Mouse (Mus musculus) cerebellum, postnatal 10 days (tissue): Measurements from ENCODE around the gene Marc1.

Experiments used
- DNase-seq, 2 experiments: peaks; one replicate each; pipeline ENCODE4 v3.0.0; 2021; ENCODE audit warnings: mixed read lengths in 2 of 2

Gene Marc1

GRCm38 (mm10) chr1:184810780-184811575 is at the start of gene Marc1:
Gene Marc1 (minus strand): TSS chr1:184811313.
- DNase-seq: no peak

DNA sequence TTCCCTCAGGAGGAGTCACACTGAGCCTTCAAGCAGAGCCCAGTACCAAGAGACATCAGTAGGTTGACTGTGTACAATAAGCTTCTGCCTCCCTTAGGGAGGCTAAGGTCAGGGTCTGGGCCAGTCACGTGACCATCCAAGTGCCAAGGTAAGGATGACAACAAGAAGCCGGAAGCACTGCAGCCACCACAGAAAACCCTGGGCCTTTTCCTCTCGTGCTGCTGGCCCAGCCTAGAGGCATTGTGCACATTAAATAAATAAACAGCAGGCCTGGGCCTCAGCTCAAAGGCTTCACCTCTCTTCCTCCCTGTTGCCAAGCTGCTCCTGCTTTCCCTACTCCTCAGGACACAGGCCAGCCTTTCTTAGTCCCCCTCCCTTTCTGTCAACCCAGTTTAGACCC is 49.2 kb upstream of the Marc1 start:
- no peak for DNase-seq

- DNase-seq: no peak
Observed at GRCm38 (mm10) chr1:184858253-184858652, 47.1 kb upstream of the Marc1 start.

DNA sequence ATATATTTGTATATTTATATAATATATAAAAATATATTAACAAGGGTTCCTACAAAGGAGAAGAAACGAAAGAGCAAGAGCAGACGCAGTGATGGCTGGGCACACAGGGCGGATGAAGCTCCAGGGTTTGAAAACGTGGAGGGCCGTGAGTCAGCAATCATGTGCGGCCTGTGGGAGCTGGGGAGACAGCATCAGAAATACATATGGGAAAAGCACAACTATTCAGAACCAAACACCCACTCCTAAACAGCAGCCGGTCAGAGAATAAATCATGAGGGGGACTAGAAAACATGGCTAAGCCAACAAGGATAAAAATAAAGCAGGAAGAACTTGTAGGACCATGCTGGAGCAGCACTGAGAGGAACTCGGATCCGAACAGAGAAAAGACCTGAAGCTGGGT is 46.1 kb upstream of the Marc1 start:
- DNase-seq: no peak

GRCm38 (mm10) chr1:184853922-184854321 is 42.8 kb upstream of the Marc1 start:
- DNase-seq: no peak

GRCm38 (mm10) chr1:184853339-184853738 is 42.2 kb upstream of the Marc1 start:
- peak; percentile 84 to 85 for DNase-seq

GRCm38 (mm10) chr1:184851741-184852618 is 40.9 kb upstream of the Marc1 start:
- DNase-seq: peak; percentile 88

- DNase-seq: no peak
Observed at GRCm38 (mm10) chr1:184851166-184851565, 40.1 kb upstream of the Marc1 start.

DNA sequence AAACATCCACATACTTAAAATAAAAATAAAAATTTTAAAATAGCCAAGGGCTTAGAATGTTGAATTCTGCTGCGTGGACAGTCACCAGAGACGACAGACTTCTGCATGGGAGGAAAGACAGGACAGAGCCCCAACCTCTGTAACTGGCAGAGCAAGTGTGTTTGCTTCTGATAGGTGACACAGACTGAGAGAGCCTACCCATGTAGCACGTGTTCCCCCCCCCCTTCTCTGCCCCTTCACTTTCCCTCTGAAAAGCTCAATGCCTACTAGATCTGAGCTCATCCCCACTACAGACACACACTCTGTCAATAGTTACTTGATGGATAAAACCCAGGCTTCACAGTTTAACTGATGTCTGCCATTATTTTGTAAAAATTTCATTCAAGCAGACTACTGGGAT is 35.9 kb upstream of the Marc1 start:
- no peak for DNase-seq

- no peak for DNase-seq
Observed at GRCm38 (mm10) chr1:184846092-184846750, 35.1 kb upstream of the Marc1 start, which contains the start of gene Marc2. Gene Marc2 (minus strand): TSS chr1:184846451.

- peak; percentile 82 to 88 for DNase-seq
Observed at GRCm38 (mm10) chr1:184845111-184846071, 34.3 kb upstream of the Marc1 start.

DNA sequence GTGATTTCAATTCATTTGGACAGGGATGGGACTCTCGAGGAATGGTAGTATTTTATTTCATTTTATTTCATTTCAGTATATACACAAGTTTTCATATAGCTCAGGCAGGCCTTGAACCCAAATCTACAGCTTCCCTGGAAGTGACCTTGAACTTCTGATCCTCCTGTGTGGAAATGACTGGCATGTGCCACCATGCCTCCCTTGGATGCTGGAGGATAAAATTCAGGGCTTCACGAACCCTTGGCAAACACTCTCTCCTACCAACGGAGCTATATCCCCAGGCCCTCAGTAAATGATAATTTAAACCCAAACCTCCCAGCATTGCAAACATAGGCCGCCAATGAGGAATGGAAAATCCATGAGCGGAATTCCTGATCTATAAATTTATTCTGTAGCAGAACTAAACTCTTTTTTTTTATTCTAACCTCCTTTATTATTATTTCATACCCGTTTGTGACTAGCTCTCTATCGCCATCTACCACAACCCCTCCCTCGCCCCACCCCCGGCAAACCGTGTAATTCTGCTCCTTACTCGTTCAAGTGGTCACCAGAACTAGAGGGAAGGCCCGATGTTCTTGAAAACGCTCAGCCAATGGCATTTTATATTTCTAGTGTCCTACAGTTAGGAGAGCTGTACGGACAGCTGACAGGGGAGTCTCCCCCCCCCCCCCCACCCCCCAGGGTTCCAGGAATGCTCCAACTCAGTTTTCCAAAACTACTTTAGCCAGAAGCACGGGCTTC is 33.4 kb upstream of the Marc1 start:
- DNase-seq: peak; percentile 36 to 41

GRCm38 (mm10) chr1:184837649-184838048 is 26.5 kb upstream of the Marc1 start:
- DNase-seq: no peak

- no peak for DNase-seq
Observed at GRCm38 (mm10) chr1:184836350-184836749, 25.2 kb upstream of the Marc1 start.

DNA sequence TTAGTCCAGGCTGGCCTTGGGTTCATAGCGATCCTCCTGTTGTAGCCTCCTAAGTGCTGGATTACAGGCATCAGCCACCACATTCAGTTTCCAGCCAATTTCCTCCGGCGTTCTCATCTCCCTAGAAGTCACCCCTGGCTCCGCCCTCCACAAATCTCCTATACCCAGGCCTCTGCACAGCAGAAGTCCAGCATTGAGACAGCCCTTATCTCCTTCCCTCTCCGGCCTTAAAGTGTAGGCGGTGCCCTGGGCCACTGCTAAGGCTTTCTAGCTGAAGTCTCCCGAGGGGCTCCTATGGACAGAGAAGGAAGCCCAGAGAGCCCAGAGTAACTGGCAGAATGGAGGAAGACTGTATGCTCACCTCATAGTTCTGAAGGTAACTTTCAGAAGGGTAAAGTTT is 22.4 kb upstream of the Marc1 start:
- DNase-seq: no peak

DNA sequence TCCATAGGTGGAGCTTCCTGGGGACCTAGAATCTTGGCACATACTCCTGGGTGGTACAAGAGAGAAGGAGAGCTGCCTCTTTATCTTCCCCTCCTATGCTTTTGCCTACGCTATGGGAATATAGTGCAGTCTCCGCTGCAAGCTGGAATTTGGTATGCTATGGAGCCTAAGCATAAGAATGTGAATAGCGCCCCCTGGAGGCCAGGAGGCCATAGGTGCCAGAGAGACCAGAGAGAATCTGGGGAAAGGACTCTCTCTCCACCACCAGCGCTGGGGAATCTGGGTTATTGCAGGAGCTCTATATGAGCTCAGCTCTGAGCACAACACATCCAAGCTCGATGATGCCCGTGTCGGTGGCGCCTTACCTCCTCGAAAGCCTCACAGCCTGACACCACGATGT is 21.1 kb upstream of the Marc1 start:
- DNase-seq: no peak

GRCm38 (mm10) chr1:184829897-184830296 is 18.8 kb upstream of the Marc1 start:
- no peak for DNase-seq

DNA sequence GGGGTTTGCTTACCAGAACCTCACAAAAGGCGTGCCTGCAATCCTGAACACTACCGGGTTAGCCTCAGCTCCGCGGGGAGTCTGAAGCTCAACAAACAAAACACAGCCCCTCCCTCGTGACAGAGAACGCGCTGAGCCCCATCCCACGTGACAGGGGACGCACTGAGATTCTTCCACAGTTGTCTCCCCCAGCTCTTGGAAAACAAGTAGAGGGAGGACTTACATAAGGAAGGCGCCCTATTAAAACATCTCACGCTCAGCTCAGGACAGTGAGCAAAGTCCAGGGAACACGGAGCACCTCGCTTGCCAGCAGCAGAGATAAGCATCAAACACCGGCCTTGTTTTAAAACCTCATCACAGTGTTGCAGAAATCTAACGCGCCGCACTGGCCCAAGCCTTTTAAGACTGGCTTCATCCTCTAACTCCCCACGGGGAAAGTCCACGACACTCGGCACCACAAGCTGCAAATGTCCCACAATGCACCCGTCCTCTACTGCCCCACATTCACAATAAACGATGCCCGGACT is 16.1 kb upstream of the Marc1 start:
- DNase-seq: no peak

GRCm38 (mm10) chr1:184825093-184825492 is 14.0 kb upstream of the Marc1 start:
- peak; percentile 65 to 78 for DNase-seq

GRCm38 (mm10) chr1:184824439-184824851 is 13.3 kb upstream of the Marc1 start:
- peak; percentile 95 to 97 for DNase-seq

- DNase-seq: peak; percentile 60 to 67
Observed at GRCm38 (mm10) chr1:184822678-184823077, 11.6 kb upstream of the Marc1 start.
